Mouse (Mus musculus) MEL (cell line): Measurements from ENCODE around the gene Rnaseh1. TPM values are rescaled to one million over a fixed set of nuclear protein-coding genes. Genes with fewer than 3 reads are reported as not detected.
A peak's percentile ranks its signal among the peaks of the same experiment; 100 is the strongest.

Experiments
- DNase-seq: peaks from one replicate; pipeline ENCODE4 v3.0.0; 2011; ENCODE audit warnings: low read depth, low spot score
- H3K27ac ChIP-seq: 2 replicates; pipeline ENCODE4 v1.5.1; 2012; ENCODE audit warnings: low read depth, mild to moderate bottlenecking, control low read depth, low read length, moderate library complexity; ENCODE audit not compliant: control insufficient read depth
- H3K27me3 ChIP-seq, 2 experiments: fragments of 150-350 bp in 1 of 2; sonication (generic) in 1 of 2; 2 replicates each; pipeline ENCODE4 v1.6.1; 2012; ENCODE audit warnings: low read length in 2 of 2, mild to moderate bottlenecking in 2 of 2, improper control_type of control experiment in 1 of 2, moderate library complexity in 1 of 2; ENCODE audit not compliant: insufficient read depth in 2 of 2, control insufficient read depth in 1 of 2
- H3K36me3 ChIP-seq, 2 experiments: 2 replicates each; pipeline ENCODE4 v1.6.1; 2012 to 2014; ENCODE audit warnings: low read length in 2 of 2, improper control_type of control experiment in 1 of 2, inconsistent platforms in 1 of 2, mild to moderate bottlenecking in 1 of 2; ENCODE audit not compliant: insufficient read depth in 2 of 2, control insufficient read depth in 1 of 2
- H3K4me1 ChIP-seq, 2 experiments: fragments of 150-350 bp in 1 of 2; sonication (generic) in 1 of 2; 2 replicates each; pipeline ENCODE4 v1.6.1; 2012; ENCODE audit warnings: low read length in 2 of 2, improper control_type of control experiment in 1 of 2, mild to moderate bottlenecking in 1 of 2; ENCODE audit not compliant: insufficient read depth in 2 of 2, control insufficient read depth in 1 of 2
- H3K4me3 ChIP-seq, 2 experiments: fragments of 150-350 bp in 1 of 2; sonication (generic) in 1 of 2; 2 replicates each; pipeline ENCODE4 v1.5.1; 2012; ENCODE audit warnings: low read depth in 2 of 2, low read length in 2 of 2, mild to moderate bottlenecking in 2 of 2, moderate library complexity in 2 of 2, control low read depth in 1 of 2, improper control_type of control experiment in 1 of 2; ENCODE audit not compliant: control insufficient read depth in 1 of 2, insufficient read depth in 1 of 2
- H3K79me2 ChIP-seq: 2 replicates; pipeline ENCODE4 v1.6.1; 2012; ENCODE audit warnings: mild to moderate bottlenecking, low read length, moderate library complexity; ENCODE audit not compliant: control insufficient read depth, poor library complexity, insufficient read depth
- H3K9ac ChIP-seq: 2 replicates; pipeline ENCODE4 v1.6.1; 2012; ENCODE audit warnings: low read depth, mild to moderate bottlenecking, control low read depth, low read length, moderate library complexity; ENCODE audit not compliant: control insufficient read depth, poor library complexity, severe bottlenecking
- H3K9me3 ChIP-seq: fragments of 150-350 bp; sonication (generic); replicated peaks from 2 replicates; pipeline ENCODE4 v1.6.1; 2012; ENCODE audit warnings: mild to moderate bottlenecking, low read length, improper control_type of control experiment, moderate library complexity; ENCODE audit not compliant: insufficient read depth
- BHLHE40 ChIP-seq: IDR thresholded peaks from 2 replicates; pipeline ENCODE4 v1.6.1; 2012; ENCODE audit warnings: low read depth, mild to moderate bottlenecking, inconsistent platforms, low read length, improper control_type of control experiment, borderline replicate concordance
- CHD1 ChIP-seq: IDR thresholded peaks from 2 replicates; pipeline ENCODE4 v1.6.1; 2012; ENCODE audit warnings: low read depth, mild to moderate bottlenecking, inconsistent platforms, low read length, improper control_type of control experiment
- CTCF ChIP-seq, 3 experiments: IDR thresholded peaks in 2 of 3; conservative IDR thresholded peaks in 1 of 3; 2 replicates each; pipeline ENCODE4 v1.5.1; 2011 to 2012; ENCODE audit warnings: low read length in 3 of 3, low read depth in 2 of 3, mild to moderate bottlenecking in 2 of 3, improper control_type of control experiment in 1 of 3, inconsistent platforms in 1 of 3, mixed read lengths in 1 of 3, moderate library complexity in 1 of 3; ENCODE audit not compliant: control insufficient read depth in 1 of 3, insufficient read depth in 1 of 3, poor library complexity in 1 of 3, severe bottlenecking in 1 of 3
- E2F4 ChIP-seq: IDR thresholded peaks from 2 replicates; pipeline ENCODE4 v1.6.1; 2011; ENCODE audit warnings: low read depth, low read length, improper control_type of control experiment, borderline replicate concordance
- ELF1 ChIP-seq: IDR thresholded peaks from 2 replicates; pipeline ENCODE4 v1.6.1; 2014; ENCODE audit warnings: low read depth, mild to moderate bottlenecking, inconsistent platforms, low read length, improper control_type of control experiment, moderate library complexity
- EP300 ChIP-seq, 2 experiments: IDR thresholded peaks; 2 replicates each; pipeline ENCODE4 v1.6.1; 2011; ENCODE audit warnings: improper control_type of control experiment in 2 of 2, low read length in 2 of 2, low read depth in 1 of 2, mild to moderate bottlenecking in 1 of 2
- ETS1 ChIP-seq: IDR thresholded peaks from 2 replicates; pipeline ENCODE4 v1.6.1; 2012; ENCODE audit warnings: low read depth, mild to moderate bottlenecking, inconsistent platforms, low read length, improper control_type of control experiment, moderate library complexity
- GATA1 ChIP-seq: IDR thresholded peaks from 2 replicates; pipeline ENCODE4 v1.6.1; 2011; ENCODE audit warnings: low read depth, low read length, improper control_type of control experiment
- HCFC1 ChIP-seq: IDR thresholded peaks from 2 replicates; pipeline ENCODE4 v1.6.1; 2012; ENCODE audit warnings: low read depth, mild to moderate bottlenecking, inconsistent platforms, low read length, improper control_type of control experiment, moderate library complexity
- JUND ChIP-seq: IDR thresholded peaks from 2 replicates; pipeline ENCODE4 v1.6.1; 2011; ENCODE audit warnings: low read depth, mild to moderate bottlenecking, improper control_type of control experiment, low read length
- MAFK ChIP-seq: IDR thresholded peaks from 2 replicates; pipeline ENCODE4 v1.6.1; 2011; ENCODE audit warnings: low read depth, mild to moderate bottlenecking, low read length, improper control_type of control experiment, borderline replicate concordance
- MAX ChIP-seq: IDR thresholded peaks from 2 replicates; pipeline ENCODE4 v1.6.1; 2011; ENCODE audit warnings: low read length, improper control_type of control experiment
- MEF2A ChIP-seq: IDR thresholded peaks from 2 replicates; pipeline ENCODE4 v1.6.1; 2014; ENCODE audit warnings: low read depth, mild to moderate bottlenecking, inconsistent platforms, low read length, improper control_type of control experiment; ENCODE audit not compliant: poor library complexity, insufficient replicate concordance, severe bottlenecking; ENCODE audit errors: extremely low read depth
- MYB ChIP-seq: IDR thresholded peaks from 2 replicates; pipeline ENCODE4 v1.6.1; 2011; ENCODE audit warnings: mild to moderate bottlenecking, low read depth, low read length, improper control_type of control experiment
- NELFE ChIP-seq: IDR thresholded peaks from 2 replicates; pipeline ENCODE4 v1.6.1; 2011; ENCODE audit warnings: low read depth, low read length, improper control_type of control experiment
- NRF1 ChIP-seq: IDR thresholded peaks from 2 replicates; pipeline ENCODE4 v1.6.1; 2014; ENCODE audit warnings: low read depth, mild to moderate bottlenecking, inconsistent platforms, low read length, improper control_type of control experiment, moderate library complexity; ENCODE audit not compliant: poor library complexity, insufficient read depth, severe bottlenecking
- POLR2A ChIP-seq, 2 experiments: IDR thresholded peaks; 2 replicates each; pipeline ENCODE4 v1.6.1; 2011 to 2012; ENCODE audit warnings: low read length in 2 of 2, mild to moderate bottlenecking in 2 of 2, control low read depth in 1 of 2, improper control_type of control experiment in 1 of 2, low read depth in 1 of 2, moderate library complexity in 1 of 2; ENCODE audit not compliant: control insufficient read depth in 1 of 2, insufficient read depth in 1 of 2, poor library complexity in 1 of 2
- POLR2AphosphoS5 ChIP-seq: IDR thresholded peaks from 2 replicates; pipeline ENCODE4 v1.6.1; 2012; ENCODE audit warnings: low read depth, borderline replicate concordance, mild to moderate bottlenecking, inconsistent platforms, low read length, moderate library complexity, mixed read lengths
- RAD21 ChIP-seq: IDR thresholded peaks from 2 replicates; pipeline ENCODE4 v1.6.1; 2011; ENCODE audit warnings: mild to moderate bottlenecking, low read depth, low read length, improper control_type of control experiment
- RCOR1 ChIP-seq: IDR thresholded peaks from 2 replicates; pipeline ENCODE4 v1.6.1; 2012; ENCODE audit warnings: low read depth, mild to moderate bottlenecking, inconsistent platforms, low read length, improper control_type of control experiment
- SIN3A ChIP-seq: IDR thresholded peaks from 2 replicates; pipeline ENCODE4 v1.6.1; 2012; ENCODE audit warnings: low read length, improper control_type of control experiment, inconsistent platforms
- SMC3 ChIP-seq: IDR thresholded peaks from 2 replicates; pipeline ENCODE4 v1.6.1; 2011; ENCODE audit warnings: low read depth, low read length, improper control_type of control experiment
- TAL1 ChIP-seq: IDR thresholded peaks from 2 replicates; pipeline ENCODE4 v1.6.1; 2012; ENCODE audit warnings: mild to moderate bottlenecking, inconsistent platforms, low read length, moderate library complexity, mixed read lengths
- TBP ChIP-seq: IDR thresholded peaks from 2 replicates; pipeline ENCODE4 v1.8.0; 2011; ENCODE audit warnings: low read depth, low read length, improper control_type of control experiment
- TCF12 ChIP-seq: IDR thresholded peaks from 2 replicates; pipeline ENCODE4 v1.6.1; 2014; ENCODE audit warnings: low read depth, mild to moderate bottlenecking, inconsistent platforms, low read length, improper control_type of control experiment, moderate library complexity
- ZC3H11A ChIP-seq: IDR thresholded peaks from 2 replicates; pipeline ENCODE4 v1.6.1; 2012; ENCODE audit warnings: low read depth, mild to moderate bottlenecking, inconsistent platforms, low read length, improper control_type of control experiment
- ZKSCAN1 ChIP-seq: IDR thresholded peaks from 2 replicates; pipeline ENCODE4 v1.6.1; 2012; ENCODE audit warnings: low read depth, mild to moderate bottlenecking, inconsistent platforms, low read length, improper control_type of control experiment, moderate library complexity
- ZMIZ1 ChIP-seq: IDR thresholded peaks from 2 replicates; pipeline ENCODE4 v1.6.1; 2012; ENCODE audit warnings: low read depth, mild to moderate bottlenecking, inconsistent platforms, low read length, improper control_type of control experiment, moderate library complexity
- ZNF384 ChIP-seq: IDR thresholded peaks from 2 replicates; pipeline ENCODE4 v1.6.1; 2012; ENCODE audit warnings: low read depth, mild to moderate bottlenecking, inconsistent platforms, low read length, improper control_type of control experiment
- polyA plus RNA-seq, 2 experiments: library from polyadenylated mRNA; stranded (reverse) in 1 of 2; unstranded in 1 of 2; fragments of >175 nt in 1 of 2; fragments of >200 nt in 1 of 2; gene quantifications; 2 replicates each; pipeline versions ENCODE4 v1.2.1 to v1.2.4; 2012; ENCODE audit warnings: low replicate concordance in 2 of 2, low read depth in 1 of 2; ENCODE audit not compliant: insufficient read length in 2 of 2, insufficient read depth in 1 of 2, missing spikeins in 1 of 2
- total RNA-seq: library from RNA; depleted of rRNA; stranded (reverse); fragments of 300-350 nt; gene quantifications from 2 replicates; pipeline ENCODE4 v1.2.3, GENCODE M21; 2012

The Rnaseh1 gene
- total and polyA plus RNA-seq, 3 experiments = 36.5 to 47.9 TPM; not detected in 1

DNA sequence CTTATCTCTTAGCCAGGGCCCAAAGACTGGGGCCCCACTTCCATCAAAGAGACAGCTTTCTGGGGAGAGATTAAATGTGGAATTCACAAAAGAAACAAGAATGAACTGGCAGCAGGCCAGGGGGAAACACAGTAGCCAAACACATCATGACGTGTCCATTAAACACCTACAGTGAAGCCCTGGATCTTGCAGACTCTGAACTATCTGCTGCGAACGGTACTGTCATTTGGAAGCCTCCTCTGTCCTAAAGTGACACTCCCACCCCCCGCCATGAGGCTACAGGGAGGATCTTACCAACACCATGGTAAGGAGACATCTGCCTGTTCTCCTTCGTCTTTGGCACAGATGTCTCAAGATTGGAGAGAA lies 27.3 kb upstream of the Rnaseh1 start:
- Histone ChIP-seq H3K9me3 (no peaks in the 10 kb centered on the region), H3K9ac (peak overlapping the region; percentile 9), H3K27me3 (no peaks in the 10 kb centered on the region), H3K4me1 (peaks cover 2 to 63% of the 10 kb centered on the region in 2 experiments; a peak in 3 of 4 replicates), H3K79me2 (no peaks in the 10 kb centered on the region), H3K36me3 (peaks cover 0 to 23% of the 10 kb centered on the region in 2 experiments; a peak in 2 of 4 replicates), H3K4me3 (peak overlapping the region in 1 of 2 experiments; percentile 0; a peak in 1 of 4 replicates)
- peak; percentile 59 for DNase-seq
- TF ChIP-seq ZKSCAN1 (no peak), ZMIZ1 (no peak), NELFE (no peak), MAFK (no peak), POLR2A (IDR thresholded peaks at IDR 0.05; ENCODE audit: control insufficient read depth in 1 of 2, insufficient read depth in 1 of 2, low read depth in 1 of 2, low read length in 2 of 2, poor library complexity in 1 of 2) (no peak), NRF1 (no peak), EP300 (IDR thresholded peaks at IDR 0.05; ENCODE audit: low read depth in 1 of 2, low read length in 2 of 2) (peak in 1 of 2 experiments; percentile 69; a peak in 3 of 4 replicates), ZC3H11A (no peak), ETS1 (peak; percentile 58; the same call in 1 of the 2 replicates), SIN3A (no peak), TAL1 (peak; percentile 30; the same call in 1 of the 2 replicates), MAX (no peak), POLR2AphosphoS5 (no peak), GATA1 (peak; percentile 57), TBP (no peak), BHLHE40 (no peak), TCF12 (peak; percentile 40; the same call in 1 of the 2 replicates), HCFC1 (no peak), RAD21 (no peak), SMC3 (no peak), E2F4 (no peak), ELF1 (no peak), CTCF (IDR thresholded peaks at IDR 0.05 in 2 of 3, conservative IDR thresholded peaks at IDR 0.05 in 1 of 3; ENCODE audit: control insufficient read depth in 1 of 3, insufficient read depth in 1 of 3, low read depth in 2 of 3, low read length in 3 of 3, poor library complexity in 1 of 3, severe bottlenecking in 1 of 3) (no peak), JUND (no peak), CHD1 (no peak), RCOR1 (peak; percentile 86), MYB (no peak), MEF2A (no peak), ZNF384 (no peak)
- TF ChIP-seq, all 39 proteins: peak for 6
- no peak overlapping the region for H3K27ac ChIP-seq
